Mouse (Mus musculus): ENCODE results near the gene Elmo1.

- TF ChIP-seq CTCF (IDR thresholded peaks at IDR 0.05; ENCODE audit: extremely low read depth, insufficient read depth, low read length) (no peak), POLR2A (IDR thresholded peaks at IDR 0.05; ENCODE audit: extremely low read depth, insufficient read depth, low read length) (no peak)
Measured at GRCm38 (mm10) chr13:20279889-20280288, 189.5 kb downstream of the Elmo1 start.

Measured in cortical plate, adult 2 months (tissue).